Mouse (Mus musculus) hindbrain, postnatal 0 days (tissue): ENCODE measurements at regions not wholly inside any gene's neighbourhood (a gene's known extent, or its start where the extent isn't known, plus 50 kb on each side); places are given as distances from the start of the nearest gene placed in this dataset.
A peak's percentile ranks its signal among the peaks of the same experiment; 100 is the strongest.

Experiments used
- ATAC-seq: fragments of 200-750 bp; cut with Nextera tagmentation; 2 replicates; pipeline ENCODE4 v1.8.0; 2017; ENCODE audit warnings: mild to moderate bottlenecking, moderate TSS enrichment, moderate library complexity
- DNase-seq: peaks from one replicate; pipeline ENCODE4 v3.0.0-alpha.2; 2015; ENCODE audit warnings: low spot score
- H3K27ac ChIP-seq: fragments of 300-500 bp; sonication (generic); 2 replicates; pipeline ENCODE4 v1.5.1; 2014; ENCODE audit warnings: mild to moderate bottlenecking
- H3K27me3 ChIP-seq: fragments of 300-500 bp; sonication (generic); 2 replicates; pipeline ENCODE4 v1.6.1; 2014; ENCODE audit warnings: low read length, mixed read lengths; ENCODE audit not compliant: insufficient read depth
- H3K36me3 ChIP-seq: fragments of 300-500 bp; sonication (generic); 2 replicates; pipeline ENCODE4 v1.6.1; 2014; ENCODE audit warnings: low read length, mixed read lengths; ENCODE audit not compliant: insufficient read depth
- H3K4me1 ChIP-seq: fragments of 300-500 bp; sonication (generic); 2 replicates; pipeline ENCODE4 v1.6.1; 2014; ENCODE audit warnings: antibody characterized with exemption, low read length, mixed read lengths; ENCODE audit not compliant: insufficient read depth
- H3K4me2 ChIP-seq: fragments of 300-500 bp; sonication (generic); 2 replicates; pipeline ENCODE4 v1.6.1; 2014; ENCODE audit warnings: low read depth, mild to moderate bottlenecking, low read length, moderate library complexity, mixed read lengths
- H3K4me3 ChIP-seq: fragments of 300-500 bp; sonication (generic); 2 replicates; pipeline ENCODE4 v1.5.1; 2014; ENCODE audit warnings: low read length
- H3K9ac ChIP-seq: fragments of 300-500 bp; sonication (generic); replicated peaks from 2 replicates; pipeline ENCODE4 v1.6.1; 2014; ENCODE audit warnings: mild to moderate bottlenecking, low read length, moderate library complexity, mixed read lengths
- H3K9me3 ChIP-seq: fragments of 300-500 bp; sonication (generic); 2 replicates; pipeline ENCODE4 v1.6.1; 2016; ENCODE audit warnings: low read length, mixed read lengths
- CTCF ChIP-seq: IDR thresholded peaks from 2 replicates; pipeline ENCODE4 v1.5.1; 2016; ENCODE audit warnings: antibody characterized with exemption, control low read depth, low read depth
- WGBS: fragments of 180-500 bp; shearing (Covaris S2); extraction: QIAGEN DNeasy Blood & Tissue Kit; methylation state at CpG from one replicate; pipeline ENCODE4 v1.1.7; 2014; 5-methylcytosine and 5-hydroxymethylcytosine counted together

DNA sequence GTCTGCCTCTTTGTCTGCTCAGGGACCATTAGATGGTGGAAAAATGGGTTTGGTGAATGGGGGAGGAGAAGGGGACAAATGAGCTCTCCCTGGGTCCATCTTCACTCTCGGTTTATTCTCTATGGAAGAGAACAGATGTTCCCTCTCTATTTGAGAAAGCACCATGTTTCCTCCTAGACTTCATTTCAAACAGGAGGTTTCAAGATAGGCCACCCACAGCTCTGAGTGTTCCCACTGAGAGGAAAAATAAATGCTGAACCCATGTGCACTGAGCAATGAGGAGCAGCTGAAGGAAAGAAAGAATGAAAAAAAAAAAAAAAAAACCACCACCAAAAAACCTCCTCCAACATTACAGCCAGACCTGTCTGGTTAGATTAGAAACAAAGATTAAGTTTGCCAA is 799.2 kb downstream of the Kcnj2 start:
- 30% methylated on average over 1 of the region's 1 CpGs for WGBS
- no peak for DNase-seq

DNA sequence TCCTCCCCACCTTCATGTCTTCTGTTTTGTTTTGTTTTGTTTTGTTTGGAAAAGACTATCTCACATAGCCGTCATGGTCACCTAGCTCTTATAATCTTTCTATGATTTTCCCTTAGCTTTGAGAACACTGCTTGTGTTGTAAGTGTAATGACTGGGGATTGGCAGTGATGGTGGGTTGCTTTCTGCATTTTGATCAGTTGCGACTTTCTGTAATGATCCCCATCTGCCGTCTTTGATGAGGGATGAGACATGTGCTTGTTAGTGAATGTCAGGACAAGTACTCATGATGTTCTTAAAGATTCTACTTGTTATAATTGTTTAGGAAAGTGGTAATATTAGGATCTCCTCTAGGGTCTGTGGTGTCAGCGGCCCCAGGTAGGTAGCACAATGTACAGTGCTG is 809.4 kb downstream of the Kcnj2 start:
- no peak overlapping the region for H3K9ac ChIP-seq
- H3K4me3 ChIP-seq: no peak overlapping the region
- H3K27ac ChIP-seq: no peak overlapping the region
- WGBS: 90% methylated on average over 4 of the region's 4 CpGs
- ATAC-seq (no peak), DNase-seq (no peak)
- no peaks in the 10 kb centered on the region for H3K4me1 ChIP-seq
- no peak for TF ChIP-seq CTCF
- H3K4me2 ChIP-seq: no peak overlapping the region
- no peaks in the 10 kb centered on the region for H3K27me3 ChIP-seq
- no peaks in the 10 kb centered on the region for H3K36me3 ChIP-seq
- no peaks in the 10 kb centered on the region for H3K9me3 ChIP-seq

More for the DNA sequence above, 799.2 kb downstream of the Kcnj2 start:
- Histone ChIP-seq H3K27ac (no peak overlapping the region), H3K9me3 (no peaks in the 10 kb centered on the region), H3K4me1 (no peaks in the 10 kb centered on the region), H3K36me3 (no peaks in the 10 kb centered on the region), H3K4me3 (no peak overlapping the region), H3K4me2 (no peak overlapping the region), H3K27me3 (no peaks in the 10 kb centered on the region), H3K9ac (no peak overlapping the region)
- ATAC-seq: no peak
- TF ChIP-seq CTCF: no peak

GRCm38 (mm10) chr11:111880146-111880545 is 814.2 kb downstream of the Kcnj2 start:
- no peak overlapping the region for H3K4me3 ChIP-seq
- no peak overlapping the region for H3K4me2 ChIP-seq
- no peaks in the 10 kb centered on the region for H3K4me1 ChIP-seq
- TF ChIP-seq CTCF: no peak
- no peaks in the 10 kb centered on the region for H3K27me3 ChIP-seq
- ATAC-seq (no peak), DNase-seq (no peak)
- no peak overlapping the region for H3K9ac ChIP-seq
- H3K36me3 ChIP-seq: no peaks in the 10 kb centered on the region
- H3K27ac ChIP-seq: no peak overlapping the region
- H3K9me3 ChIP-seq: no peaks in the 10 kb centered on the region
- 90% methylated on average over 6 of the region's 6 CpGs for WGBS

DNA sequence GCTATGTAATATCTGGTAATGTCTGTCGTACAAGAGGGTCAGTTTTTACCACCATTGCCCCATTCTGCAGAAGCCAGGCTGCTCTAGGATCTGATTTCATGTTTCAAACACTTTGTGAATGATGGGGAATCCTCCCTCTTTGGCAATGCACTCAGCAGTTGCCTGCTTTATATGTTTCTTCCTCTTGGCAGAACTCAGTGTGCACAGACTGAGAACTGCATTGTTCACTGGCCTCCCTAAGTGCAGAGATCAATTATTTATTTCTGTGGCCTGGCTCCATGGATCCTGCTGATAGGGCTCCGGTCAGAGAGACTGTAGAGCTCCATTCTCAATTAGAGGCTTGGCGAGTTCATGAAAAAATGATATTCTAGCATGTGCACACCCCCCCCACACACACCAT is 824.1 kb downstream of the Kcnj2 start:
- H3K4me3 ChIP-seq: no peak overlapping the region
- H3K4me2 ChIP-seq: no peak overlapping the region
- no peaks in the 10 kb centered on the region for H3K27me3 ChIP-seq
- DNase-seq: peak; percentile 14
- 0 out of 2 replicates have a peak, but pooled peaks cover 3% of the 10 kb centered on the region for H3K4me1 ChIP-seq
- WGBS: 46% methylated on average over 3 of the region's 3 CpGs
- TF ChIP-seq CTCF: no peak
- no peaks in the 10 kb centered on the region for H3K9me3 ChIP-seq
- no peaks in the 10 kb centered on the region for H3K36me3 ChIP-seq
- peak; percentile 32; the same call in 1 of the 2 replicates for ATAC-seq
- H3K27ac ChIP-seq: no peak overlapping the region
- no peak overlapping the region for H3K9ac ChIP-seq

GRCm38 (mm10) chr11:111893861-111894260 is 827.9 kb downstream of the Kcnj2 start:
- H3K36me3 ChIP-seq: no peaks in the 10 kb centered on the region
- no peak overlapping the region for H3K27ac ChIP-seq
- TF ChIP-seq CTCF: no peak
- ATAC-seq (no peak), DNase-seq (no peak)
- H3K9me3 ChIP-seq: no peaks in the 10 kb centered on the region
- 29% methylated on average over 8 of the region's 8 CpGs for WGBS
- no peak overlapping the region for H3K9ac ChIP-seq
- H3K27me3 ChIP-seq: no peaks in the 10 kb centered on the region
- H3K4me2 ChIP-seq: 0 out of 2 replicates have a peak overlapping the region, but pooled peaks have one; percentile 19
- H3K4me3 ChIP-seq: no peak overlapping the region
- H3K4me1 ChIP-seq: 0 out of 2 replicates have a peak, but pooled peaks cover 3% of the 10 kb centered on the region

DNA sequence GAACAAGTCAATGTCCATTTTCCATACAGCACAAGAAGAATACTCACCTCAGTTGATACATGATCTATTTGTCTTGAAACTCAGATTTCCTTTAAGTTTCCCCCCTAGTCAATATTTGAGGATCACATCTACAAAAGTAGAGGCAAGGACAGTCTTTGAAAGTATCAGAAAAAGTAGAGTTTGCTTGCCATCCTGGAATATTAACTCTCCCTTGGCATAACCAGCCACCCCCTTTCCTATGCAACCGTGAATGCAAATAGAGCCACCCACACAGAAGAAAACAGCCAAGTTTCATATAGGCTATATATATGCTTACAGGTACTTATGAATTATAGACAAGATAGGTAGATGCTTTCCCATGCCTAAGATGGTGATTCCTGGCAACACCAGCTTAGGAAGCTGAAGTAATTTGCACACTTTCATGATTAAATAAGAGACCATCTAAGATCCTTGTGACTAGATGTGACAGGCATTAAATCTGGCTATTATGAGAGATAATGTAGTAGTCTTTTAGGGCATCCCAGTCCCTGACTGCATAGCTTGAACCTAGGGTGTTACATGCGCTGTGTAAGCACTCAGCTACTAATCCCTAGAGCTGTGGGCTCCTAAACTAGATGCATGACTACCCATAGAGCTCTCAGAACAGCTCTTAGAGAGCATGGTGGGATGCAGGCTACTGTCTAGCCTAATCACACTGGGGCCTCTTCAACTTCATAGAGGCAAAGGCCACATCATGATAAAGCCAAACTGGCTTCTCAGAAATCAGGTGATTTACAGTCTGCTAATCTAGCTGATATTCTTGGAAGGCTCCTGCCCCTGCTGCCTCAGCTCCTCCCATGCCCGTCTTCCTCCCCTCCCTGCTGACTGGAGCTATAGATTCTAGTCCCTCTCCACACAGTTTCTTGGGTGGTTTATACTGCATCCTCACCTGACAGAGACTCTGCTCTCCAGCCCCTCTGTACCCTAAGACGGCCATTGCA is 829.5 kb downstream of the Kcnj2 start:
- TF ChIP-seq CTCF: no peak
- H3K9ac ChIP-seq: no peak overlapping the region
- 81% methylated on average over 4 of the region's 4 CpGs for WGBS
- no peaks in the 10 kb centered on the region for H3K27me3 ChIP-seq
- DNase-seq: no peak
- no peaks in the 10 kb centered on the region for H3K9me3 ChIP-seq
- H3K4me3 ChIP-seq: no peak overlapping the region
- H3K36me3 ChIP-seq: no peaks in the 10 kb centered on the region
- H3K27ac ChIP-seq: no peak overlapping the region
- ATAC-seq: no peak
- no peak overlapping the region for H3K4me2 ChIP-seq
- H3K4me1 ChIP-seq: 0 out of 2 replicates have a peak, but pooled peaks cover 3% of the 10 kb centered on the region

DNA sequence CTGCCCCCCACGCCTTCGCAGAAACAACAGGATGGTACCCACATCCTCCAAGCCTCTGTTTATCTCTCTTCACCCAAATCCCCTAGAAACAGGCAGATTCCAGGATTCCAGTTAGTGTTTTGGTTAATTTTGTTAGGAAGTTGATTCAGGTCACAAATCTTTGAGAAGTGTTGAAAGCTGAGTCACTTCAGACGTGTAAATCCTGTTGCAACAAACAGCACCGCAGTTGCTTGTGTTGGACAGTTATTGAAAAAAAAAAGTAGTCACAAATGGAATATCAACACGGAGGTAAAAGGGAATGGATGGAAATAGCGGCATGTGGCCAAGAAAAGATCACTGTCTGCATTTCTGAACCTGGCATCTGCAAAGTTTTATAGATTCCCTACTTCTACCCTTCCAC is 831.0 kb downstream of the Kcnj2 start:
- ATAC-seq: no peak
- Histone ChIP-seq H3K27me3 (no peaks in the 10 kb centered on the region), H3K4me2 (no peak overlapping the region), H3K9me3 (no peaks in the 10 kb centered on the region), H3K27ac (no peak overlapping the region), H3K9ac (no peak overlapping the region), H3K4me3 (no peak overlapping the region), H3K4me1 (no peaks in the 10 kb centered on the region), H3K36me3 (no peaks in the 10 kb centered on the region)
- 93% methylated on average over 6 of the region's 6 CpGs for WGBS
- no peak for TF ChIP-seq CTCF
- DNase-seq: no peak
